Mouse (Mus musculus) small intestine, adult 2 months (tissue): ENCODE measurements around the gene Atp2a3. TPM values are rescaled to one million over a fixed set of nuclear protein-coding genes. Genes with fewer than 3 reads are reported as not detected.
A peak's percentile ranks its signal among the peaks of the same experiment; 100 is the strongest.

Experiments
- H3K27ac ChIP-seq: fragments of 200-500 bp; 2 replicates; pipeline ENCODE4 v1.5.1; 2012; ENCODE audit warnings: low read depth, low read length, control low read depth, inconsistent platforms; ENCODE audit not compliant: insufficient read depth
- H3K27me3 ChIP-seq: fragments of 200-500 bp; 2 replicates; pipeline ENCODE4 v1.6.1; 2012; ENCODE audit warnings: mild to moderate bottlenecking, moderate library complexity, low read length, inconsistent platforms; ENCODE audit not compliant: control insufficient read depth, insufficient read depth
- H3K36me3 ChIP-seq: fragments of 200-500 bp; 2 replicates; pipeline ENCODE4 v1.6.1; 2012; ENCODE audit warnings: mild to moderate bottlenecking, low read length, control low read depth, inconsistent platforms; ENCODE audit not compliant: control insufficient read depth, insufficient read depth
- H3K4me1 ChIP-seq: fragments of 200-500 bp; 2 replicates; pipeline ENCODE4 v1.6.1; 2012; ENCODE audit warnings: low read length, inconsistent platforms, mixed read lengths; ENCODE audit not compliant: control insufficient read depth, insufficient read depth, insufficient read length
- H3K4me3 ChIP-seq: fragments of 200-500 bp; 2 replicates; pipeline ENCODE4 v1.5.1; 2012; ENCODE audit warnings: low read depth, mild to moderate bottlenecking, control low read depth, inconsistent platforms, low read length, moderate library complexity
- CTCF ChIP-seq: fragments of 200-500 bp; IDR thresholded peaks from 2 replicates; pipeline ENCODE4 v1.5.1; 2012; ENCODE audit warnings: low read depth, mild to moderate bottlenecking, control low read depth, inconsistent platforms, low read length, moderate library complexity, mixed read lengths; ENCODE audit not compliant: insufficient replicate concordance, insufficient read length; ENCODE audit errors: extremely low read depth
- POLR2A ChIP-seq: fragments of 200-500 bp; IDR thresholded peaks from 2 replicates; pipeline ENCODE4 v1.6.1; 2012; ENCODE audit warnings: low read depth, mild to moderate bottlenecking, control low read depth, inconsistent platforms, low read length, moderate library complexity
- WGBS: fragments of 180-500 bp; shearing (Covaris S2); methylation state at CpG from one replicate; pipeline ENCODE4 v1.1.7; 2018; 5-methylcytosine and 5-hydroxymethylcytosine counted together
- polyA plus RNA-seq: library from polyadenylated mRNA; depleted of rRNA; stranded (reverse); fragments of >200 nt; gene quantifications from 2 replicates; pipeline ENCODE4 v1.2.3, GENCODE M21; 2012

Atp2a3 gene
- polyA plus RNA-seq, 1 experiment = 128 TPM

DNA sequence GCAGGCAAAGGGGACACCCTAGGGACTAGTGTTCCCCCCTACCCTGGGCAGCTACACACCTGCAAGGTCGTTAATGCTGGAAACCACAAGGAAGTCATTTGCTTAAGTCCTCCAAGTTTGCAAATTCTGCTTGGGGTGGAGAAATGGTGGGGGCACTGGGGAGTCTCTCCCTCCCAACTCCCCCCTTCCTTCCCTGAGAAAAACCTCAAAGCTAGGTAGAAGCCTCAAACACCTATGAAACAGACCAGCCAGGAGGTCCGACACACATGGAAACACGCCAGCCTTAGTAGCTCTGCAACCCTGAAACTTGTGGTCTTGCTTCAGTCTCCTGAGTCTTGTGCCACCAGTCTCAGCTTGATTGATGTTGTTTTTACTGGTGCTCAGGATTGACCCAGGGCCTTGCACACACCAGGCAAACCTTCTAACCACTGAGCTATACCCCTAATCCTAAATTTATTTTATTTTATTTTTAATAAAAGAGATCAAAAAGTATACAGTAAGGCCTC, 2.9 kb downstream of the Atp2a3 start:
- Histone ChIP-seq H3K27me3 (no peaks in the 10 kb centered on the region), H3K36me3 (no peaks in the 10 kb centered on the region), H3K4me3 (peak overlapping the region; percentile 13), H3K4me1 (peaks cover 30% of the 10 kb centered on the region), H3K27ac (peak overlapping the region; percentile 47; the same call in 1 of the 2 replicates)
- WGBS = 66% methylated on average over 3 of the region's 3 CpGs
- TF ChIP-seq POLR2A (no peak; the same call in 1 of the 2 replicates), CTCF (no peak)

DNA sequence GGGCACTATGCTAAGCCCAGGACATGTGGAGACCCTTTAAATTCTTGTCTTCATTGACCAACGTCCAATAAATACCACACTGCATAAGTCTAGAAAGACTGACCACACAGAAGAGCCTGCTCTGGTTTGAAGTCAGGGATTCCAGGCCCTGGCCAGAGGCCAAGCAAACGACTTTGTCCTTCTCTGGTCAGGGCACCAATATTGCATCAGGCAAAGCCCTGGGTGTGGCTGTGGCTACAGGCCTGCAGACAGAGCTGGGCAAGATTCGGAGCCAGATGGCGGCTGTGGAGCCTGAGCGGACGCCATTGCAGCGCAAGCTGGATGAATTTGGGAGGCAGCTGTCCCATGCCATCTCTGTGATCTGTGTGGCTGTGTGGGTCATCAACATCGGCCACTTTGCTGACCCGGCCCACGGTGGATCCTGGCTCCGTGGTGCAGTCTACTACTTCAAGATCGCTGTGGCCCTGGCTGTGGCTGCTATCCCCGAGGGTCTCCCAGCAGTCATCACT, 14.1 kb downstream of the Atp2a3 start:
- no peaks in the 10 kb centered on the region; the same call in 1 of the 2 replicates for H3K36me3 ChIP-seq
- H3K27ac ChIP-seq = no peak overlapping the region
- no peak overlapping the region for H3K4me3 ChIP-seq
- no peaks in the 10 kb centered on the region for H3K4me1 ChIP-seq
- H3K27me3 ChIP-seq = no peaks in the 10 kb centered on the region
- 84% methylated on average over 13 of the region's 13 CpGs for WGBS
- no peak for TF ChIP-seq POLR2A

DNA sequence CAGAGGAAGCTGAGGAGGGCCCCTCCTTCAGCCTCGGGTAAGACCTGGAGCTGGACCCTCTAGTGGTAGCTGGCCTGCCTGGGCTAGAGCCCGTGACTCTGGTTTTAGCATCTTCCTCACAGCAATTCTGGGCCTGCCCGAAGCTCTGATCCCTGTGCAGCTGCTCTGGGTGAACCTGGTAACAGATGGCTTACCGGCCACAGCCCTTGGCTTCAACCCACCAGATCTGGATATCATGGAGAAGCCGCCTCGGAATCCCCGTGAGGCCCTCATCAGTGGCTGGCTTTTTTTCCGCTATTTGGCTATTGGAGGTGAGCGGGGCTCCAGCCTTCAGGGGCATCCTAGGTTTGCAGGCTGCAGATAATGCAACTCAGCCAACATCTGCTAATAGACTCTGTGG, 21.5 kb downstream of the Atp2a3 start:
- WGBS = 90% methylated on average over 9 of the region's 9 CpGs
- TF ChIP-seq CTCF = no peak
- TF ChIP-seq POLR2A = no peak
- peaks cover 5% of the 10 kb centered on the region; the same call in 1 of the 2 replicates for H3K4me1 ChIP-seq
- H3K4me3 ChIP-seq = no peak overlapping the region
- H3K27me3 ChIP-seq = no peaks in the 10 kb centered on the region
- H3K27ac ChIP-seq = no peak overlapping the region
- H3K36me3 ChIP-seq = peaks cover 7% of the 10 kb centered on the region

DNA sequence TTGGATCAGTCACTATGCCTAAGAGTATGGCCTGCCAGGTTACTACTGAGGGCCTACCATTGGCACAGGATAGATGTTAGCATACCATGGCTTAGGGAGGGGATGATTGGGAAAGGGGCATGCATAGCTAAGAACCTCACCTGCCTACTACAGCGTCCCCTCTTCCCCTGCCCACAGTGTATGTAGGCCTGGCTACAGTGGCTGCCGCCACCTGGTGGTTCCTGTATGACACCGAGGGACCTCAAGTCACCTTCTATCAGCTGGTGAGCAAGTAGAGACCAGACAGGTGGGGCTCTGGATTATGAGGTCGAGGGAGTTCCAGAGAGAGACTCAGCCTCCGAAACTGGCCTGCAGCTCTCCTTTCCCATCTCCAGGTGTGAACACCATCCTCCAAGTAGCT, 22.3 kb downstream of the Atp2a3 start:
- Histone ChIP-seq H3K27me3 (no peaks in the 10 kb centered on the region), H3K4me3 (no peak overlapping the region), H3K4me1 (peaks cover 5% of the 10 kb centered on the region; the same call in 1 of the 2 replicates), H3K27ac (no peak overlapping the region), H3K36me3 (peaks cover 7% of the 10 kb centered on the region)
- WGBS = 39% methylated on average over 5 of the region's 5 CpGs
- no peak for TF ChIP-seq POLR2A
- TF ChIP-seq CTCF = peak; percentile 67; the same call in 1 of the 2 replicates

DNA sequence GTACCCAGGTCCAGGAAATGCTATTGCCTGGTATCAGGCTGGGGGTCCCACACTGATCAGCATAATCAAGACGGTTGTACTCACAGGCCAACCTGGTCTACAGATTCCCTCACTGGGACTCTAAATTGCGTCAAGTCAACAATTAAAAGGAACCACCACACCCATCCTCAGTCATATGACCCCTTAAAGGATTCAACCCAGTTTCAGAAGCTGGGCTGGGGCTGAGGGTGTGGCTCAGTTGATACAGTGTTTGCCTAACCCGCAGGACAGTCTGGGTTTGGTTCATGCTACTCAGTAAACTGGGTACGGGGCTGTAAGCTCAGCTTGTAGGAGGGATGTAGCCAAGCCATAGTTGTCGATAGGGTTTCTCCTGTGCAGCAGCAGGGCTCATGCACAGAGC, 25.8 kb downstream of the Atp2a3 start:
- H3K27me3 ChIP-seq = no peaks in the 10 kb centered on the region
- H3K4me3 ChIP-seq = no peak overlapping the region
- TF ChIP-seq POLR2A (no peak), CTCF (no peak)
- H3K4me1 ChIP-seq = peaks cover 5% of the 10 kb centered on the region; the same call in 1 of the 2 replicates
- H3K36me3 ChIP-seq = peaks cover 7% of the 10 kb centered on the region
- H3K27ac ChIP-seq = no peak overlapping the region
- WGBS = 40% methylated on average over 5 of the region's 5 CpGs

DNA sequence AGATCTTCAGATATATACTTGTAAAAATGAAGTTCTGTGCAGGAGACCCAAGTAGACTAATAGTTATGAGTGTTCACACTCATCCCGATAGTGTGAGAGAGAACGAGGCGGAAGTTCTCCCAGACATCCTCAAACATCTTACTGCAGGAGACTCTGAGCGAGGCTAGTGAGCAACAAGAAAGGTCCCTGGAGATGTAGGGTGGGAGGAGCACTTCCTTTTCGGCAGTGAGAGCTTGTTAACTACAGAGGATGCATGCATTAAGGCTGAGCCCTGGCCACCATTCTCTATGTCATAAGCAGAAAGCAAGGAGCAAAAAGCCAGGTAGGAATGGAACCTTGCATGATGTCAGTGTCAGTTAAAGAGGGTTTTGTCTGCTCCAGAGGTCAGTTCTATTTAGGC, 26.3 kb downstream of the Atp2a3 start:
- no peak overlapping the region for H3K4me3 ChIP-seq
- WGBS = 63% methylated on average over 5 of the region's 5 CpGs
- no peak overlapping the region for H3K27ac ChIP-seq
- no peak for TF ChIP-seq POLR2A
- peaks cover 7% of the 10 kb centered on the region for H3K36me3 ChIP-seq
- no peaks in the 10 kb centered on the region for H3K27me3 ChIP-seq
- peaks cover 5% of the 10 kb centered on the region; the same call in 1 of the 2 replicates for H3K4me1 ChIP-seq

DNA sequence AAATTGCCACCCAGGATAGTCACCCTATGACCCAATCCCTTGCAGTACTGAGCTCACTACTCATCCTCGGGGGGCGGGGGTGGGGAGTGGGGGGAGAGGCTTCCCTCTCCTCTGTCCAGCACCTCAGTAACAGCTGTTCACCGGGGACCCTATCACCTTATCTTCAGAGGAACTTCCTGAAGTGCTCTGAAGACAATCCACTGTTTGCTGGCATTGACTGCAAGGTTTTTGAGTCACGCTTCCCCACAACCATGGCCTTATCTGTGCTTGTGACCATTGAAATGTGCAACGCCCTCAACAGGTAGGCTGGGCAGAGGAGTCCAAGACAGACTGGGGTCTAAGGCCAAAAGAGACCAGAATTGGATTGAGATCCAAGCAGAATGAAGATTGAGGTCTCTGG, 26.8 kb downstream of the Atp2a3 start:
- TF ChIP-seq CTCF (no peak), POLR2A (no peak)
- H3K27ac ChIP-seq = no peak overlapping the region
- peaks cover 7% of the 10 kb centered on the region for H3K36me3 ChIP-seq
- 46% methylated on average over 5 of the region's 5 CpGs for WGBS
- no peak overlapping the region for H3K4me3 ChIP-seq
- no peaks in the 10 kb centered on the region for H3K27me3 ChIP-seq
- peaks cover 5% of the 10 kb centered on the region; the same call in 1 of the 2 replicates for H3K4me1 ChIP-seq
